ENCODE assay signal across 8 mouse cellular contexts in the genomic region with DNA sequence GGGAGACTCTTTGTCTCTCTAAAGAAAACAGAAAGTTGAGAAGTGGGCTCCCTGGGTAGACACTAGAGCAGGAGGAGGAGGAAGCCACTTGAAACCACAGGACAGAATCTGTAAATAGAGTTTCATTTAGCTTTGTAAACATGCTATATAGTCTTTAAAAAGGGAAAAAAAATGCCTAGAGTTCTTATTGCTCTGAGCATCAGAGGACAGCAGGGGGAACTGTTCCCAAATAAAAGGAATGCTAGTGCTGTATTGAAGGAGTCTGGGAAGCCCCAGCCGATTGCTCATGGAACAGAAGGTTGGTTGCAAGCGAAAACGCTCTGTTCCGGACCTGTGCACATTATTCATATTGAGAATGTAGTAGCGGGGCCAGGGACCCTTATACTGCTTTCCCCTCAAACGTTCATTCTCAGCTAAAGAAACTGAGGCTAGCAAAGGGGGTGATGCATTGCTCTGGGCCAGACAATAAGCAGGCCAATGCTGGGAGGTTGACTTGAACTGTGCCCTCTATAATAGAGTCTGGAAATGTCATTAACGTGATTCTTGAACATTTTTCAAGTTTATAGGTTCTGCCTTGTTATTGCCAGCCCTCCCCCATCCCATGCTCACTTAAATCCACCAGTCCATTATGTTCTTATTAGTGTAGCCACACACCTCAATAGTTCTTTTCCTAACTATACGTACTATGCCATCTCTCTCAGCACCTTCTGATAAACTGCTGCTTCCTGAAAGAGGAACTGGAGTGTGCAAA. TPM values are rescaled to one million over a fixed set of nuclear protein-coding genes. Genes with fewer than 3 reads are reported as not detected.
A peak's percentile ranks its signal among the peaks of the same experiment; 100 is the strongest.
DNase-seq lines count a peak whose midpoint lies in the region; ATAC-seq and TF ChIP-seq lines count a peak whose summit lies in the region.

No protein-coding gene starts in this region.

- no peak overlapping the region for H3K4me2 ChIP-seq in liver, embryonic 12.5 days
- no peak overlapping the region for H3K4me2 ChIP-seq in intestine, embryonic 16.5 days (ENCODE audit: low read depth, low read length)
- H3K4me2 ChIP-seq in neural tube, embryonic 11.5 days (ENCODE audit: low read depth), result no peak overlapping the region
- no peak overlapping the region for H3K4me2 ChIP-seq in heart, embryonic 12.5 days

- TF ChIP-seq CTCF in liver, adult 2 months (IDR thresholded peaks at IDR 0.05; ENCODE audit: low read depth, low read length), result no peak

- H3K4me3 ChIP-seq in liver, adult 2 months (ENCODE audit: insufficient read depth, low read depth, low read length), result no peak overlapping the region
- no peak overlapping the region for H3K4me3 ChIP-seq in liver, embryonic 12.5 days
- no peak overlapping the region for H3K4me3 ChIP-seq in embryonic facial prominence, embryonic 10.5 days
- H3K4me3 ChIP-seq in intestine, embryonic 16.5 days (ENCODE audit: low read length), result no peak overlapping the region
- H3K4me3 ChIP-seq in neural tube, embryonic 11.5 days (ENCODE audit: low read depth, low read length), result no peak overlapping the region
- H3K4me3 ChIP-seq in heart, embryonic 12.5 days, result no peak overlapping the region

- WGBS in liver, adult 2 months, result 59% methylated on average over 8 of the region's 8 CpGs
- WGBS in liver, embryonic 12.5 days (ENCODE audit: insufficient replicate concordance), result 39% methylated on average over 8 of the region's 8 CpGs
- WGBS in embryonic facial prominence, embryonic 10.5 days, result 35% methylated on average over 8 of the region's 8 CpGs
- 31% methylated on average over 8 of the region's 8 CpGs for WGBS in intestine, embryonic 16.5 days
- WGBS in neural tube, embryonic 11.5 days, result 27% methylated on average over 8 of the region's 8 CpGs
- WGBS in heart, embryonic 12.5 days, result 38% methylated on average over 8 of the region's 8 CpGs

- no peaks in the 10 kb centered on the region for H3K9me3 ChIP-seq in liver, embryonic 12.5 days (replicated peaks)
- no peaks in the 10 kb centered on the region for H3K9me3 ChIP-seq in embryonic facial prominence, embryonic 10.5 days
- no peaks in the 10 kb centered on the region for H3K9me3 ChIP-seq in intestine, embryonic 16.5 days (ENCODE audit: control insufficient read depth, low read length)
- H3K9me3 ChIP-seq in neural tube, embryonic 11.5 days (ENCODE audit: control insufficient read depth, low read length), result no peaks in the 10 kb centered on the region
- H3K9me3 ChIP-seq in heart, embryonic 12.5 days (replicated peaks), result no peaks in the 10 kb centered on the region

- no peak for TF ChIP-seq POLR2A in liver, adult 2 months (IDR thresholded peaks at IDR 0.05; ENCODE audit: extremely low read depth, insufficient read depth, low read length)

- H3K9ac ChIP-seq in liver, adult 2 months (ENCODE audit: low read depth, low read length), result no peak overlapping the region
- no peak overlapping the region for H3K9ac ChIP-seq in liver, embryonic 12.5 days
- H3K9ac ChIP-seq in intestine, embryonic 16.5 days (ENCODE audit: low read depth, low read length), result no peak overlapping the region
- no peak overlapping the region for H3K9ac ChIP-seq in neural tube, embryonic 11.5 days (ENCODE audit: low read length)
- H3K9ac ChIP-seq in heart, embryonic 12.5 days, result no peak overlapping the region

- no peaks in the 10 kb centered on the region for H3K27me3 ChIP-seq in liver, adult 2 months (ENCODE audit: control insufficient read depth, insufficient read depth, low read length)
- no peaks in the 10 kb centered on the region for H3K27me3 ChIP-seq in liver, embryonic 12.5 days (replicated peaks)
- H3K27me3 ChIP-seq in embryonic facial prominence, embryonic 10.5 days (replicated peaks; ENCODE audit: low read depth, poor library complexity, severe bottlenecking), result no peaks in the 10 kb centered on the region
- H3K27me3 ChIP-seq in intestine, embryonic 16.5 days (replicated peaks; ENCODE audit: control insufficient read depth, insufficient read depth, low read length), result no peaks in the 10 kb centered on the region
- H3K27me3 ChIP-seq in neural tube, embryonic 11.5 days (ENCODE audit: control insufficient read depth, insufficient read depth, low read length), result no peaks in the 10 kb centered on the region
- H3K27me3 ChIP-seq in heart, embryonic 12.5 days (replicated peaks), result no peaks in the 10 kb centered on the region

- no peaks in the 10 kb centered on the region for H3K36me3 ChIP-seq in liver, adult 2 months (ENCODE audit: control insufficient read depth, insufficient read depth, low read length)
- H3K36me3 ChIP-seq in liver, embryonic 12.5 days, result no peaks in the 10 kb centered on the region
- no peaks in the 10 kb centered on the region for H3K36me3 ChIP-seq in embryonic facial prominence, embryonic 10.5 days (replicated peaks)
- H3K36me3 ChIP-seq in intestine, embryonic 16.5 days (ENCODE audit: control insufficient read depth, insufficient read depth, low read length), result no peaks in the 10 kb centered on the region
- H3K36me3 ChIP-seq in neural tube, embryonic 11.5 days (ENCODE audit: control insufficient read depth, insufficient read depth, low read length), result no peaks in the 10 kb centered on the region
- no peaks in the 10 kb centered on the region for H3K36me3 ChIP-seq in heart, embryonic 12.5 days

- ATAC-seq in liver, embryonic 12.5 days, result no peak
- ATAC-seq in intestine, embryonic 16.5 days, result peak; percentile 71; the same call in 1 of the 2 replicates
- ATAC-seq in neural tube, embryonic 11.5 days (ENCODE audit: insufficient read depth, low FRiP score, low TSS enrichment), result no peak
- ATAC-seq in megakaryocyte progenitor cell, adult 5-6 weeks (replicated peaks; ENCODE audit: poor library complexity), result no peak
- ATAC-seq in heart, embryonic 12.5 days (ENCODE audit: insufficient number of reproducible peaks, low FRiP score), result no peak

- no peak overlapping the region for H3K27ac ChIP-seq in liver, adult 2 months (replicated peaks; ENCODE audit: insufficient read depth, low read depth, low read length)
- H3K27ac ChIP-seq in liver, embryonic 12.5 days, result no peak overlapping the region
- peak overlapping the region; percentile 5; the same call in 1 of the 2 replicates for H3K27ac ChIP-seq in embryonic facial prominence, embryonic 10.5 days (replicated peaks)
- H3K27ac ChIP-seq in intestine, embryonic 16.5 days (ENCODE audit: low read length), result no peak overlapping the region
- H3K27ac ChIP-seq in neural tube, embryonic 11.5 days (ENCODE audit: low read depth, low read length), result no peak overlapping the region
- no peak overlapping the region for H3K27ac ChIP-seq in heart, embryonic 12.5 days (ENCODE audit: poor library complexity, severe bottlenecking)

- no peaks in the 10 kb centered on the region for H3K4me1 ChIP-seq in liver, adult 2 months (ENCODE audit: control insufficient read depth, insufficient read depth, low read length)
- H3K4me1 ChIP-seq in liver, embryonic 12.5 days, result no peaks in the 10 kb centered on the region
- peaks cover 34% of the 10 kb centered on the region for H3K4me1 ChIP-seq in embryonic facial prominence, embryonic 10.5 days
- no peaks in the 10 kb centered on the region for H3K4me1 ChIP-seq in intestine, embryonic 16.5 days (ENCODE audit: control insufficient read depth, insufficient read depth, low read length)
- no peaks in the 10 kb centered on the region for H3K4me1 ChIP-seq in neural tube, embryonic 11.5 days (ENCODE audit: control insufficient read depth, insufficient read depth, low read length)
- no peaks in the 10 kb centered on the region for H3K4me1 ChIP-seq in heart, embryonic 12.5 days (replicated peaks)

- peak; percentile 6 for DNase-seq in liver, adult 2 months (ENCODE audit: extremely low read depth, low read depth, low spot score)
- no peak for DNase-seq in embryonic facial prominence, embryonic 10.5 days (ENCODE audit: low spot score)
- DNase-seq in neural tube, embryonic 11.5 days (ENCODE audit: low spot score), result peak; percentile 39
- no peak for DNase-seq in cerebellum, adult 9-11 months

- no peaks in the 10 kb centered on the region for H3K79me2 ChIP-seq in liver, adult 2 months (ENCODE audit: control insufficient read depth, insufficient read depth, low read length)

RNA-seq across cellular contexts. Expression of a gene that starts 37.8 kb away (rescaled TPM):
- total RNA-seq in liver, adult 2 months (2014; rRNA removed), result 5.3 and 5.4 TPM in 2 replicates
- polyA plus RNA-seq in liver, adult 2 months (2012; rRNA removed), result 1.8 and 3.0 TPM in 2 replicates
- polyA plus RNA-seq in liver, embryonic 12.5 days (2016; fragmentation: Nextera tagmentation; extraction: Ambion mirVana), result 5.0 TPM in 2 replicates
- polyA plus RNA-seq in embryonic facial prominence, embryonic 10.5 days (2016; fragmentation: Nextera tagmentation; extraction: Ambion mirVana), result 0.27 TPM in 1 of 2 replicates, not detected in the other
- 1.2 and 1.3 TPM in 2 replicates for polyA plus RNA-seq in intestine, embryonic 16.5 days (2015; fragmentation: Nextera tagmentation; extraction: Ambion mirVana)
- 0.15 and 0.17 TPM in 2 replicates for polyA plus RNA-seq in neural tube, embryonic 11.5 days (2014; fragmentation: Nextera tagmentation; extraction: Ambion mirVana)
- total RNA-seq in megakaryocyte progenitor cell, adult 5-6 weeks (2015), result 0.20 and 0.37 TPM in 2 replicates
- total RNA-seq in megakaryocyte progenitor cell, adult 5-6 weeks (2017), result not detected in 2 replicates
- polyA plus RNA-seq in heart, embryonic 12.5 days (2016; fragmentation: Nextera tagmentation; extraction: Ambion mirVana), result 0.23 TPM in 1 of 2 replicates, not detected in the other

Comparison
In these comparisons a context has a peak if more than half of its experiments do, and no peak if none do; other contexts are left out.
1. DNase-seq: peak in liver, adult 2 months (single experiment) and neural tube, embryonic 11.5 days (single experiment); none in embryonic facial prominence, embryonic 10.5 days (single experiment) and cerebellum, adult 9-11 months (single experiment).